Mouse (Mus musculus): ENCODE measurements around the gene Keap1.
"Not testable (repeated sequence)": the region's sequence is repeated elsewhere in the genome, so short reads cannot be mapped to it uniquely, and the experiment has no call there.

The Keap1 gene

DNA sequence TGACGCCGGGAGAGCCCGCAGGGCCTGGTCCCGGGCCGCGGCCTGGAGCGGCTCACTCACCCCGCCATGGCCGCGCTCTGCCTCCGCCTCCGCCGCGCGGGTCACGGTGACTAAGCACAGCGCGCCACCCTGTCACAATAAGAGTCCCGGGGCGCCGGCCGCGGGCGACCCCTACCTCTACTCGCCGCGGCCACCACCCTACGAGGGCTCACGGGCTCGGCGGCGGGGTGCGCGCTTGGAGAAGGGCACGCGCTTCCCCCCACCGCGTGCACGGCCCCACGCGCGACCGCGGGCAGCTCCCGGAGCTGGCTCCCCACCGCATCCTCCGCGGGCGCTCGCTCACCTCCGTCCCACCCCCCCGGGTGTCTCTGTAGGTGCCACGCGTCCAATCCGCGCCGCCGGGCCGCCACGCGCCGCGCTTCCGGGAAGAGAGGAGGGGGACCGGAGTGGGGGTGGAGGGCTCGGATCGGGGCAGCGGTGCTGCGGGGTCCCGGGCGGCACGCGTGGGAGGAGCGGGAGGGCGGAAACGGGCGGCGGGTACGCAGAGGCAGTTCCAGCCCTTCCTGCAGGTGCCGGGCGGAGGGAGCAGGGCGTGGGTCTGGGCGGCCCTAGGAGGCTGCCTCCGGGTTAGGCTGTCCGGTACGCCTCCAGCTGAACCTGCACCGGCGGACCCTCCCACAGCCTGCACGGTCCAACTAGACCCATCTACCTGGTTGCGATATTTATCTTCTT is at the start of gene Keap1:
Keap1 (minus strand) TSS at position 629 of the 732 bp plus-strand sequence.
- DNase-seq = peak; percentile 82 to 91

- DNase-seq = no peak
Observed at GRCm38 (mm10) chr9:21288404-21289336, 49.5 kb upstream of the Keap1 start.

DNA sequence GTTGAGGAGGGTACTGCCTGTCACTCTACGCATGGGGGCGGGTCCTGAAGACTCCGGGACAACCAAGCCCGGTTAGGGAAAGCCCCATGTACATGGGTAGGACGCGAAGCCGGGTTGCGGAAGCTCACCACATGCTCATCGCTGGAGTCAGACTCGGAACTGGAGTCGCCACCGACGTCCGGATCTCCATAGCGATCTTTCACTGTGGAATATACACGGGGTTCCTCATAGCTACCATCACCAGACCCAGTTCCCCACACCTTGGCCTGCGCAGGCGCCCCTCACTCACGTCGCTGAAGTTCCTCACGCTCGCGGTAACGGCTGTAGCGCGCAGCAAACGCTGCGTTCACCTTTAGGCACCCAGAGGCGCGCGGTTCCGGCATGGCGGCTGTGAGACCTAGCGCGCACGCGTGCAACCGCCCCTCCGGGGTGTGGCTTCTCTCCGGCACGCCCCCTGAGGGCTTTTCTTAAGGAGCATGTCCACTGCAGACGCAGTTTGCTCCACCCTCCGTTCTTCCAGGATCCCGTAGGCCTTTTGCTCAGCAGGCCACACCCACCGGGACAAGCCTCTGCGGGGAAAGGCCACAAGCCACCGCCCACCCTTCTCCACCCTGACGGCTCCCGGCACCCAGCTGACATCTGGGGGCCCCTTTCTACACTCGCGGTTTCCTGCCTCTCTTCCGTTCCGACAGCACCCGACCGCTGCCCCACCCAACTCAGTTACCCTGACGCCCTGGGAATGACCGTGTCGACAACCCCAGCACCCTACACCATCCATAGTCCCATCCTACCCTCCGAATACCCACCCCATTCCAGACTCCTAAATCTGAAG is 48.6 kb upstream of the Keap1 start, which contains the start of gene Kri1:
Kri1 (minus strand) TSS at position 399 of the 832 bp plus-strand sequence.
- DNase-seq = peak; percentile 99

GRCm38 (mm10) chr9:21286753-21287152 is 47.6 kb upstream of the Keap1 start:
- DNase-seq = no peak

DNA sequence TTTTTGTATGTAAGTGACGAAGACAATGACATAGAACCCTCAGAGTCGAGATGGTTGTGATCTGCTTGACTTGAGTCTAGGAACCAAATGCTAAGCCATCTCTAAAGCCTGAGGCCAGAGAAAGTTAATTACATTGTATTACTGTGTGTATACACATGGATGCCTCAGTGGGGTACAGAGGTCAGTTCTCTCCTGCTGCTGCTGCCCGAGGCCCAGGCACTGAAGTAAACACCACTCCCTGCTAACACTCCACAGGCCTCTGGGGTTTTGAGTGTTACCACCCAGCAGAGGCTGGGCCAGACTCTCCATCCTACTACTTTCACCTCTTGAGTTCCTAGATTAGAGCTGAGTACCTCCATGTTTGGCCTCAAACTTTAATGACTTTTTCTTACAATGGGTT is 44.8 kb upstream of the Keap1 start:
- DNase-seq = peak; percentile 46 to 51

DNA sequence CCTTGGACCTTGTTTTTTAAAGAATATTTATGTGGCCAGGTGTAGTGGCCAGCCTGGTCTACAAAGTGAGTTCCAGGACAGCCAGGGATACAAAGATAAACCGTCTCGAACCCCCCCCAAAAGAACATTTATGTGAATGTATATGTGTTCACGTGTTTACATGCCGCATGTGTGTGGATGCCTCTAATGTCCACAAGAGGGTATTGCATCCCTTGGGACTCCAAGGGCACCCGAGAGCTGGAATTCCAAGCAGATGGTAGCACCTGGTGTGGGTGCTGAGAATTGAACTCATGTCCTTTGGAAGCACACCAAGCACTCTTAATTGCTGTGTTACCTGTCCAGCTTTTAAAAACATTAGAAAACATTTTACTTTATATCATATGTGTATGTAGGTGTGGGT is 44.4 kb upstream of the Keap1 start:
- DNase-seq = no peak

DNA sequence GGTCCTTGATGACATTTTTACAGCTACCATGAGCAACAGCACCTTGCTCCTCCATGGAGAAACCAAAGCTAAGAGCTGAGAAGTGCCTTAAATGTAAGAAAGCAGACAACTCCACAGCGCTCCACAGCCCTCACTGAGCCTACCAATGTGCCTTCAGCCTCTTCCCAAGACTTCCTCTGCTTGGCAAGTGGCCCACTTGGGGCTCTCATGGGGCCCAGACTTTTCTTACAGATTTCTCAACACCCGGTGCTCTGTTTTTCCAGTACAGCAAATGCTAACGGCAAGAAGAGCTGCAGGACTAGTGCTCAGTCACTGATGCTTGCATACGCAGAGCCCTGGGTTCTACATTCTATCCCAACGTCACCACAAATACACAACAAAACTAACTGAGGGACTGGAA is 38.6 kb upstream of the Keap1 start:
- DNase-seq = no peak

GRCm38 (mm10) chr9:21276307-21276706 is 37.1 kb upstream of the Keap1 start:
- no peak for DNase-seq

DNA sequence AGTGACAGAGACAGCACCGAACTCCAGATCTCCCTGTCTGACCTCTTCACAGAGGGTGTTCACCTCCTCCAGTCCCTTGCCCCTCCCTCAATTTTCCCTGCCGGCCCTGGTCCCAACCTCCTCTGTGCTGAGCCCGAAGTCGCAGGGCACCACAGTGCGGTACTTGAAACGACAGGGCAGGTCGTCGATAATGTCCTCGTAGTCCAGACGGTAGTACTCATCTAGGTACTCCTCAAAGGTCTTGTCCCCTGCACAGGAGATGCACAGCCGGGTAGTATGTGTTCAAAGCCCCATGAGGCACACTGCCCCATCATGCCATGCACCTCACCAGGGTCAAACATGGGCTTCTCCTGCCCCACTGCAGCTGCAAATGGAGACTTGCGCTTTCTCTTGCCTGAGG is 36.6 kb upstream of the Keap1 start:
- DNase-seq = no peak

- DNase-seq = no peak
Observed at GRCm38 (mm10) chr9:21275013-21275710, 36.0 kb upstream of the Keap1 start.

- no peak for DNase-seq
Observed at GRCm38 (mm10) chr9:21274336-21274735, 35.2 kb upstream of the Keap1 start.

DNA sequence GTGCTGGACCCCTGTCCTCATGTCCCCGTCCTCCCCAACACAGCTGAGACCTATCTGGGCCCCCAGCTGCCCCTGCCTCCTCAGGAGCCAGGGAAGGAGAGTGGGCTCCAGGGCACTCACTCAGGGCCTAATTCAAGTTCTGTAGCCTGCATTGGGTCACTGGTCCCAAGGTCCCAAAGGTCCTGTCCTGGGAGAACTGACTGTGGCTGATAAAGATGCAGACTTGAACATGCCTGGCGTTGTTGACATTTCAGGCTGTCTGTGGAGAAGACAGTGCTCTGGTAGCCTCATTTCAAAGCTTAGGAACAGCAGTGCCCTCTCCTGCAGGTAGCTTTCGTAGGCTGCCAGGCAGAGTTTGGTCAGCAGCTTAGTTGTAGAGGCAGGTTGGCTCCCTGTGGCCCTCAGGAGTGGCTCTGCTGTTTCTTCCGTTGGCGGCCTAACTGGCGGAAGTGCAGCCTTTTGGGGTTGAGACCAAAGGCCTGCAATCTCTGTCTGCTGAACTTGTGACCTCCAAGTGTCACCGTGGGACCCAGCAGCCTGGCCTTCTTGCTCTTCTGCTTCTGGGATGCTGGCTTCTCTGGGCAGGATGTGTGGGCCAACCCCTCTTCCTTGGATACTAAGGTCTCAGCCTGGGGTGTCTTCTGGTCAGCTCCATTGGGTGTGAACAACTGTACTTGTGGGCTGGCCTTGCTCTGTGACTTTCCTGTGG is 34.5 kb upstream of the Keap1 start:
- DNase-seq = peak in 1 of 2 experiments; percentile 47

DNA sequence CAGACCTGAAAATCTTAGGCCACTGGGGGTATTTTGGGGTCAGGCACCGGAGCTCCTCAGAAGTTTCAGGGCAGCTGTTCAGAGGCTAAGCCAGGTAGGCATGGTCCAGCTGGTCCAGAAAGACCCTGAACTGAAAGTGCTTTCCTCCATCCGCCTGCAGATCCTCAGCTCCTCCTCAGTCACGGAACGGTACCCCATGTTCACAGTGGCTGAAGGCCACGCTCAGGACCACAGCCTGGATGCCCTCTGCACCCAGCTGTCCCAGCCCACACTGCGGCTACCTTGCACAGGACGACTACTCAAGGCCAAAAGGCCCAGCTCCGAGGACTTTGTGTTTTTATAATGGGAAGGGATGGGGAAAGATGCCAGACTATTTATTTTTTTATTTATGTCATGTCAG is 33.9 kb upstream of the Keap1 start:
- no peak for DNase-seq

GRCm38 (mm10) chr9:21272391-21272790 is 33.2 kb upstream of the Keap1 start:
- no peak for DNase-seq

DNA sequence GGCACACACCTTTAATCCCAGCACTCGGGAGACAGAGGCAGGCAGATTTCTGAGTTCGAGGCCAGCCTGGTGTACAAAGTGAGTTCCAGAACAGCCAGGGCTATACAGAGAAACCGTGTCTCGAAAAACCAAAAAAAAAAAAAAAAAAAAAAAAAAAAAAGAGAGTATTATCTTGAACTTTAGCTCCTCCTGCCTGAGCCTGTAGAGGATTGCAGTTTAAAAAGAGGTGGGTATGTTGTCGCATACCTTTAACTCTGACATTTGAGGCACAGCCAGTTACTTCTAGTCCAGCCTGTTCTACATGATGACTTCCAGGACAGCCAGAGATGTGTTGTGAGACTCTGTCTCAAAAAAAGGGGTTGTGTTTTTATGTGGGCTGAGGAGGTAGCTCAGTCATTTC is 30.4 kb upstream of the Keap1 start:
- not testable (repeated sequence) for DNase-seq

DNA sequence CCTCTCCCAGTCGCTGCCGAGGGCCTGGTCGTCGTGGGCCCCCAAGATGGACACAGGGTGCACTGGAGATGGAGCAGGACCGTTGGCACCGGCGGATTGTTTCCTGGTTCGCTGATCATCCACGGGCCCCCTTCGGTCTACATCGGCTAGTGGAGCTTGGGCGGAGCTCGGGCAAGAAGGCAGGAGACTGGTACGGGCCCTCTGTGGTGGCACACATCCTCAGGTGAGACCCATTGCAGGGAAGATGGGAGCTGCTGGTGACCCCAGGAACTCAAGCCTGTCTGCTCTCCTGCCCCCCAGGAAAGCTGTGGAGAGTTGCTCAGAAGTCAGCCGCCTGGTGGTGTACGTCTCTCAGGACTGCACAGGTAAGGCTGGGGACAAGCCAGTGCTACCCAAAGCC is 29.1 kb upstream of the Keap1 start:
- no peak for DNase-seq

DNA sequence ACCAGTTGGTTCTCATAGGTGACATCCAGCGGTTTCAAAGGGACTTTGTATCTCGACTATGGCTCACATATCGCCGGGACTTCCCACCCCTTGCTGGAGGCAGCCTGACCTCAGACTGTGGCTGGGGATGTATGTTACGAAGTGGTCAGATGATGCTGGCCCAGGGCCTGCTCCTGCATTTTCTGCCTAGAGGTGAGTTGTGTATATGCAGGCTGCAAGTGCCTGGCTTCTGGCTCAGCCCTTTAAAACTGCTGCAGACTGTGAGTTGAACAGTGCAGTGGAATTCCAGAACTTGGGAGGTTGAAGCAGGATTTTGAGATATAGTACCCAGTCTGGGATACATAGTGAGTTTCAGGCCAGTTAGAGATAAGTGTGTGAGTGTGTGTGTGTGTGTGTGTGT is 27.7 kb upstream of the Keap1 start:
- peak in 1 of 2 experiments; percentile 11 for DNase-seq

- DNase-seq = peak; percentile 73 to 78
Observed at GRCm38 (mm10) chr9:21265611-21266010, 26.4 kb upstream of the Keap1 start.

DNA sequence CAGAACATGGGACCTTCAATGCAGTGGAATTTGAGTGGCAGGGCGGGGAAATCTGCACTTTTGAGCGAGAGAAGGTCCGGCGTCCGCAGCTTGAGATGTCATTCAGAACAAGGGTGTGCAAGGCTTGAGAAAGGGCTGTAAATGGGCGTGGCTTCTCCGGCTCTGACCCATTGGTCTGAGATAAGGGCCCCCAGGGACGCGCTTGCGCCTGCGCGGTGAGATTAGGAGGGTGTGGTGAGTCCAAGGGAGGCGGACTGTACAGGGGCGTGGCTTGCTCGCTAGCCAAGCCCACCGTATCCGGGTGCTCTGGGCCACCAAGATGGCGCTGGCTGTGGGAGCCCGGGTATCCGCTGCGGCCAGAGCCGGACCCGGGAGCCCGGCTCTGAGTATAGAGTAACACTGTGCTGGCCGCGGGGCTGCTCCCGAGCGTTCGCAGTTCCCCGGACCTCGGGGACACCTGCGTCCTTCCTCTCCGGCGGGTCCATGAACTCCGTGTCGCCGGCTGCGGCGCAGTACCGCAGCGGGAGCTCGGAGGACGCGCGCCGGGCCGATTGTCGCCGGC is 25.9 kb upstream of the Keap1 start, which contains the start of gene Atg4d:
Atg4d (plus strand) TSS at position 294 of the 562 bp plus-strand sequence.
- DNase-seq = peak; percentile 98 to 99

DNA sequence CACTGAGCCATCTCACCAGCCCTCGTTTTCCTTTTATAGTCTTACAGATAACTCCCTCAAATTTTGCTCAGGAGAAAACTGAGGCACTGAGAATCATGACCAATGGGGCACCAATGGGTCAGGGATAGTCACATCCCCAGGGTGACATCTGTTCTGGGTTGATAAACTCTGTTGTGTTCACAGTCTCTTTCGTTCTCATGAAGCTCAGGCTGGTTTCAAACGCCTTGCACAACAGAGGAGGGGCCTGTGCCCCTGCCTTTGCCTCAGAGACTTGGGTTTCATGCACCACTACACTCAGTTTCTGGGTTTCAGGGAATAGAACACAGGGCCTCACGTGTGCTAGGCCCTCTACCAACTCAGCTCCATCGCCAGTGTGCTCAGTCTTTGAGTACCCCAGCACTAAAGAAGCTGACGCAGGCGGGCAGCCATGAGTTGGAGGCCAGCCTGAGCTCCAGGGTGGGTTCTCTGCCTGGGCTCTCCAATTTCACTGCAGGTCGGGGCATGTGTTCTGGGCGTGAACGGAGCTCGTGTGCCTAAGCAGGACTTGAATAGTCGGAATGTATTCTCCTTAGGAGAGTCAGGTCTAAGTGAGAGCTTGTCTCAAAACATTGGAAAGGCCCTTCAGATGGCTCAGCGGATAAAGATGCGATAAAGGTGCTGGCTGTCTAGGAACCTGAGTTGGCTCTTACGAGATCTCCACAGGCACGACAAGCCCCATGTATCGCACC is 25.3 kb upstream of the Keap1 start:
- no peak for DNase-seq
